Mouse (Mus musculus): Measurements from ENCODE around the gene Olfr545.
A peak's percentile ranks its signal among the peaks of the same experiment; 100 is the strongest.
"Not testable (repeated sequence)": the region's sequence is repeated elsewhere in the genome, so short reads cannot be mapped to it uniquely, and the experiment has no call there.

Olfr545 gene

GRCm38 (mm10) chr7:102499473-102499872, at the start of gene Olfr545:
Olfr545 (minus strand) TSS chr7:102499573.
- DNase-seq: no peak

GRCm38 (mm10) chr7:102541251-102541650, 41.9 kb upstream of the Olfr545 start:
- no peak for DNase-seq

- no peak for DNase-seq
Observed at GRCm38 (mm10) chr7:102540596-102540995, 41.2 kb upstream of the Olfr545 start, which contains the start of gene Olfr548-ps1. Olfr548-ps1 (plus strand) TSS chr7:102540896.

GRCm38 (mm10) chr7:102534449-102534848, 35.1 kb upstream of the Olfr545 start, which contains the start of gene Olfr547:
Olfr547 (plus strand) TSS chr7:102534749.
- no peak for DNase-seq

GRCm38 (mm10) chr7:102529052-102529451, 29.7 kb upstream of the Olfr545 start:
- DNase-seq: no peak

- no peak for DNase-seq
Observed at GRCm38 (mm10) chr7:102517051-102517335, 17.6 kb upstream of the Olfr545 start.

- peak; percentile 14 to 44 for DNase-seq
Observed at GRCm38 (mm10) chr7:102516261-102517050, 17.1 kb upstream of the Olfr545 start.

GRCm38 (mm10) chr7:102514144-102514543, 14.8 kb upstream of the Olfr545 start:
- DNase-seq: no peak

- DNase-seq: peak; percentile 84 to 87
Observed at GRCm38 (mm10) chr7:102512814-102513435, 13.6 kb upstream of the Olfr545 start.

- no peak for DNase-seq
Observed at GRCm38 (mm10) chr7:102511927-102512326, 12.6 kb upstream of the Olfr545 start.

GRCm38 (mm10) chr7:102509726-102510125, 10.4 kb upstream of the Olfr545 start:
- DNase-seq: no peak

GRCm38 (mm10) chr7:102508666-102509065, 9.3 kb upstream of the Olfr545 start:
- DNase-seq: no peak

- DNase-seq: no peak
Observed at GRCm38 (mm10) chr7:102508066-102508465, 8.7 kb upstream of the Olfr545 start.

GRCm38 (mm10) chr7:102506848-102507247, 7.5 kb upstream of the Olfr545 start:
- peak; percentile 65 to 84 for DNase-seq

- DNase-seq: no peak
Observed at GRCm38 (mm10) chr7:102501986-102502385, 2.6 kb upstream of the Olfr545 start.

- DNase-seq: not testable (repeated sequence)
Observed at GRCm38 (mm10) chr7:102494416-102494815, 5.0 kb downstream of the Olfr545 start.

- no peak for DNase-seq
Observed at GRCm38 (mm10) chr7:102488161-102488560, 11.2 kb downstream of the Olfr545 start, which contains the start of gene Olfr544. Olfr544 (minus strand) TSS chr7:102488313.

GRCm38 (mm10) chr7:102486105-102486504, 13.3 kb downstream of the Olfr545 start:
- DNase-seq: no peak

GRCm38 (mm10) chr7:102484766-102485165, 14.6 kb downstream of the Olfr545 start:
- DNase-seq: not testable (repeated sequence)

GRCm38 (mm10) chr7:102483665-102484064, 15.7 kb downstream of the Olfr545 start:
- no peak for DNase-seq

- DNase-seq: no peak
Observed at GRCm38 (mm10) chr7:102481579-102481978, 17.8 kb downstream of the Olfr545 start, which contains the start of gene Olfr543. Olfr543 (minus strand) TSS chr7:102481679.

GRCm38 (mm10) chr7:102480821-102481220, 18.6 kb downstream of the Olfr545 start:
- DNase-seq: no peak

- peak; percentile 77 to 86 for DNase-seq
Observed at GRCm38 (mm10) chr7:102479368-102480078, 19.9 kb downstream of the Olfr545 start.
